Mouse (Mus musculus) heart, adult 2 months (tissue): ENCODE measurements around the gene Paqr6.

Experiments used
- CTCF ChIP-seq: fragments of 200-600 bp; IDR thresholded peaks from 2 replicates; pipeline ENCODE4 v1.8.1; 2022; ENCODE audit warnings: antibody characterized with exemption, mild to moderate bottlenecking, moderate library complexity
- EP300 ChIP-seq: fragments of 200-500 bp; IDR thresholded peaks from 2 replicates; pipeline ENCODE4 v1.6.1; 2011; ENCODE audit warnings: low read depth, low read length, control low read depth; ENCODE audit not compliant: insufficient read depth

DNA sequence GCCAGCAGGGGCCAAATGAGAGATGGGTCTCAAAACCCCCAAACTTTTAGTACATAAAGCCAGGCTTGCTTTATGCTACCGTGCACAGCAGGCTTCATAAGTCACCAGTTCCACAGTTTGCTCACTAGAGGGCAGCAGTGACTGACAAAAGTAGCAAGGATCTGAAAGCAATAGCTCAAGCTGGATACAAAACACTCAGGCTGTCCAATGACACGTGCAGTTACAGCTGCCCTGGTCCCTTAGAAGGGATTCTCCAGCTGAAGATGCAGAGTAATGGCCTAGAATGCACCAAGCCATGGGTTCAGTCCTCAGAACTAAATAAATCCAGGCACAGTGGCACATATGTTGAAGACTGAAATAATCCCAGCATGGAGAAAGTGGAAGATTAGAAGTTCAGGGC is 42.7 kb downstream of the Paqr6 start:
- TF ChIP-seq EP300 = peak; percentile 91
- TF ChIP-seq CTCF = peak; percentile 95
